Mouse (Mus musculus) thymus, adult 2 months (tissue): ENCODE results near the gene Dgcr2. TPM values are rescaled to one million over a fixed set of nuclear protein-coding genes. Genes with fewer than 3 reads are reported as not detected.

Experiments
- DNase-seq: peaks from one replicate; pipeline ENCODE4 v3.0.0; 2021
- H3K27ac ChIP-seq: fragments of 200-500 bp; 2 replicates; pipeline ENCODE4 v1.5.1; 2012; ENCODE audit warnings: low read length, control low read depth; ENCODE audit not compliant: control insufficient read depth, insufficient read depth
- H3K27me3 ChIP-seq: fragments of 200-500 bp; 2 replicates; pipeline ENCODE4 v1.6.1; 2012; ENCODE audit warnings: mild to moderate bottlenecking, low read length, moderate library complexity, mixed read lengths; ENCODE audit not compliant: control insufficient read depth, insufficient read depth
- H3K36me3 ChIP-seq: fragments of 200-500 bp; 2 replicates; pipeline ENCODE4 v1.6.1; 2012; ENCODE audit warnings: mild to moderate bottlenecking, low read length, moderate library complexity; ENCODE audit not compliant: control insufficient read depth, insufficient read depth
- H3K4me1 ChIP-seq: fragments of 200-500 bp; replicated peaks from 2 replicates; pipeline ENCODE4 v1.6.1; 2012; ENCODE audit warnings: low read length; ENCODE audit not compliant: control insufficient read depth, insufficient read depth
- H3K4me3 ChIP-seq: fragments of 200-500 bp; 2 replicates; pipeline ENCODE4 v1.5.1; 2012; ENCODE audit warnings: mild to moderate bottlenecking, low read length, control low read depth, moderate library complexity; ENCODE audit not compliant: control insufficient read depth, insufficient read depth
- CTCF ChIP-seq: fragments of 200-500 bp; IDR thresholded peaks from 2 replicates; pipeline ENCODE4 v1.5.1; 2012; ENCODE audit warnings: mild to moderate bottlenecking, control low read depth, low read length, moderate library complexity, borderline replicate concordance; ENCODE audit not compliant: control insufficient read depth, poor library complexity, insufficient read depth; ENCODE audit errors: extremely low read depth
- POLR2A ChIP-seq: fragments of 200-500 bp; IDR thresholded peaks from 2 replicates; pipeline ENCODE4 v1.6.1; 2012; ENCODE audit warnings: mild to moderate bottlenecking, low read length, control low read depth, moderate library complexity; ENCODE audit not compliant: control insufficient read depth, poor library complexity, insufficient read depth; ENCODE audit errors: extremely low read depth
- WGBS: fragments of 180-500 bp; shearing (Covaris S2); methylation state at CpG from one replicate; pipeline ENCODE4 v1.1.7; 2018; 5-methylcytosine and 5-hydroxymethylcytosine counted together
- polyA plus RNA-seq: library from polyadenylated mRNA; depleted of rRNA; stranded (reverse); fragments of >200 nt; gene quantifications from 2 replicates; pipeline ENCODE4 v1.2.3, GENCODE M21; 2012

The Dgcr2 gene
- polyA plus RNA-seq, 1 experiment, result 215 TPM

DNA sequence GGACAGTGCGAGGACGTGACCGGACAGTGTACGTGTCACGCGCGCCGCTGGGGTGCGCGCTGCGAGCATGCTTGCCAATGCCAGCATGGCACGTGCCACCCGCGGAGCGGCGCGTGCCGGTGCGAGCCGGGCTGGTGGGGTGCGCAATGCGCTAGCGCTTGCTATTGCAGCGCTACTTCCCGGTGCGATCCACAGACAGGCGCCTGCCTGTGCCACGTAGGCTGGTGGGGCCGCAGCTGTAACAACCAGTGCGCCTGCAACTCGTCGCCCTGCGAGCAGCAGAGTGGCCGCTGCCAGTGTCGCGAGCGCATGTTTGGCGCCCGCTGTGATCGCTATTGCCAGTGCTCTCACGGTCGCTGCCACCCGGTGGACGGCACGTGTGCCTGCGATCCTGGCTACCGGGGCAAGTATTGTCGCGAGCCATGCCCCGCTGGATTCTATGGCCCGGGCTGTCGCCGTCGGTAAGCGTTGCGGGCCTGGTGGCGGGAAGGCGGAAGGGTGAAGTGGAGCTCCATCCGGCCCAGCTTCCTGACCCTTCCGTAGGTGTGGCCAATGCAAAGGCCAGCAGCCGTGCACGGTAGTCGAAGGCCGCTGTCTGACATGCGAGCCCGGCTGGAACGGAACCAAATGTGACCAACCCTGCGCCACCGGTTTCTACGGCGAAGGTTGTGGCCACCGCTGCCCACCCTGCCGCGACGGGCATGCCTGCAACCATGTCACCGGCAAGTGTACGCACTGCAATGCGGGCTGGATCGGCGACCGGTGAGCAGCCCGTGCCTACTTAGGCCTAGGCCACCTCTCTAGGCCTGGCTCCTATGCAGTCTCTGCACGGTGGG lies 95.3 kb downstream of the Dgcr2 start:
- TF ChIP-seq CTCF, result no peak
- no peak for TF ChIP-seq POLR2A
- H3K4me3 ChIP-seq, result peak overlapping the region; percentile 4; the same call in 1 of the 2 replicates
- no peaks in the 10 kb centered on the region for H3K36me3 ChIP-seq
- H3K27me3 ChIP-seq, result peaks cover 54% of the 10 kb centered on the region
- WGBS, result 4% methylated on average over 83 of the region's 83 CpGs
- DNase-seq, result no peak
- no peak overlapping the region for H3K27ac ChIP-seq
- H3K4me1 ChIP-seq, result peaks cover 30% of the 10 kb centered on the region

DNA sequence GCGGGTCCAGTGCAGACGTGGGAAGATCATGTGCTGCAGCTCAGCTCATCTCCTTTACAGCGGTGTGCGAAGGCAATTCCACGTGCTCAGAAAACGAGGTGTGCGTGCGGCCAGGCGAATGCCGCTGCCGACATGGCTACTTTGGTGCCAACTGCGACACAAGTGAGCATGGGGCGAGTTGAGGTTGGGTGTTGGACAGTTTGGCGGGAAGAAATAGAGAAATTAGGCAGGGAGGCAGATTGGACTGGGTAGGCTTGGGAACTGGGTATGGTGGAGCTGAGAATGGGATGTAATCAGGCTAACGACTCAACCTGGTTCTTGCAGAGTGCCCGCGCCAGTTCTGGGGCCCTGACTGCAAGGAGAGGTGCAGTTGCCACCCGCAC lies 95.9 kb downstream of the Dgcr2 start:
- Histone ChIP-seq H3K4me3 (no peak overlapping the region), H3K36me3 (no peaks in the 10 kb centered on the region), H3K27ac (no peak overlapping the region), H3K4me1 (peaks cover 26% of the 10 kb centered on the region), H3K27me3 (peaks cover 60% of the 10 kb centered on the region)
- TF ChIP-seq POLR2A, result no peak
- TF ChIP-seq CTCF, result no peak
- no peak for DNase-seq
- 17% methylated on average over 18 of the region's 18 CpGs for WGBS

- no peak for TF ChIP-seq CTCF
- no peak for TF ChIP-seq POLR2A
- Histone ChIP-seq H3K36me3 (no peaks in the 10 kb centered on the region), H3K27ac (no peak overlapping the region), H3K4me3 (no peak overlapping the region), H3K4me1 (peaks cover 30% of the 10 kb centered on the region), H3K27me3 (peaks cover 65% of the 10 kb centered on the region)
- no peak for DNase-seq
- 22% methylated on average over 7 of the region's 7 CpGs for WGBS
Measured at GRCm38 (mm10) chr16:17801777-17802455, 96.4 kb downstream of the Dgcr2 start.

DNA sequence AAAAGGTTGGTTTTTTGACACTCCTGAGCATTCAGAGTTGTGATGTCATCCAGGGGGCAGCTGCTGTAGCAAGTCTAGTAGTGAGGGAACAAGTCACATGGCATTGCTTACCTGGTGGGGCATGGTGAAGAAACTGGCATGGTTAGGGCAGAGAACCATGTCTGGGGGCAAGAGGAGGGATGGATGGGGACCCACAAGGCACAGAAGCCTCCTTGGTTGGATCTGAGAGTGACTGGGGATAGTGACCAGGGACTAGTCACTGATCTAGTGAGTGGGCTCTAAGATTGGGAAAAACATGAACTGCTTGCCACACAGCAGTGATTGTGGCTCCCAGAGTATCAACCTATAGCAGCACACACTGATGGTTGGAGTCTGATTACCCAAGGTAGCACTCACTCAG lies 98.8 kb downstream of the Dgcr2 start:
- no peak overlapping the region for H3K4me3 ChIP-seq
- no peak for DNase-seq
- TF ChIP-seq CTCF, result no peak
- no peak for TF ChIP-seq POLR2A
- H3K4me1 ChIP-seq, result peaks cover 21% of the 10 kb centered on the region
- H3K36me3 ChIP-seq, result no peaks in the 10 kb centered on the region
- peaks cover 58% of the 10 kb centered on the region for H3K27me3 ChIP-seq
- no peak overlapping the region for H3K27ac ChIP-seq

DNA sequence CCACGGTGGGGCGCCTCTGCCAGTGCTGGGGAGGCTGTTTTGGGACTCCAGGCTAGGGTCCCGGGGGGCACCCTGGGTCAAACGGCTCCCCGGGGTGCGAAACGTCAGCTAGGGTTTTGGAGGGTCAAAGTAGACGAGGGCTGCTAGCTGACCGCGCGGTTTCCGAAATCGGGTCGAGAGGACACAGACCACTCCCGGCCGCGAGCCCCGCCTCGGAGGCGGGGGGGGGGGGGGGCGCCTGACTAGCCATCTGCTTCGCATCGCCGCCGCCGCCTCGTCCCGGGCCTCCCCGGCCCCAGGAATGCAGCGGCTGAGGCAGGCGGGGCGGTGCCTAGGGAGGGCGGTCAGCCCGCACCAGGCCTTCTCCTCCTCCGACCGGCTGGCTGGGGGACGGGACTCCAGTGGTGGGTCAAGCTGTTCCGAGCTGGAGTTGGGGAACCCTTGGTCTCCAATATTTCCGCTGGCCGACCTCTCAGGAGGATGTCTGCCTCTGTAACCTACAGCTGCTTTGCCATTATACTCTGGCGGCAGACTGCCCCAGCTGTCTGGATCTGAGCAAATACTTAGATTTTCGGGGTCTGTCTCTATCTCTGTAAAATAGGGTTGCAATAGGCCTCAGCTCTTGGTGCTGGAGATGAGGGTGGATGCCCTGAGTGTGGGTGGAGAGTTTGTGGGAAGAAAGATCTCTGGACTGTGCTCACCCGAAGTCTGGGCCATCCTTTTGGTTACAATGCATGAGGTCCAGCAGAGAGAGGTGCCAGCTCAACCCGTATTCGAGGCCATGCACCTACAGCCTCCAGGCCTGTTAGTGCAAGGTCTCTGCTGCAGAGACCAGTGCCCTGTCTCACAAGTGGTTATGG lies 99.8 kb downstream of the Dgcr2 start:
- TF ChIP-seq CTCF, result no peak
- no peak for TF ChIP-seq POLR2A
- H3K4me3 ChIP-seq, result no peak overlapping the region
- H3K36me3 ChIP-seq, result no peaks in the 10 kb centered on the region
- 17% methylated on average over 37 of the region's 45 CpGs for WGBS
- H3K4me1 ChIP-seq, result peaks cover 14% of the 10 kb centered on the region
- H3K27me3 ChIP-seq, result peaks cover 51% of the 10 kb centered on the region
- DNase-seq, result no peak
- no peak overlapping the region for H3K27ac ChIP-seq

GRCm38 (mm10) chr16:17797812-17798311 lies 100.5 kb downstream of the Dgcr2 start:
- peaks cover 45% of the 10 kb centered on the region for H3K27me3 ChIP-seq
- H3K36me3 ChIP-seq, result no peaks in the 10 kb centered on the region
- H3K4me1 ChIP-seq, result peaks cover 10% of the 10 kb centered on the region
- WGBS, result 16% methylated on average over 29 of the region's 29 CpGs
- H3K27ac ChIP-seq, result no peak overlapping the region
- TF ChIP-seq POLR2A, result no peak
- no peak for TF ChIP-seq CTCF
- no peak for DNase-seq
- H3K4me3 ChIP-seq, result peak overlapping the region; percentile 15; the same call in 1 of the 2 replicates
